17 mouse cellular contexts compared by ENCODE assay signal in the genomic region with DNA sequence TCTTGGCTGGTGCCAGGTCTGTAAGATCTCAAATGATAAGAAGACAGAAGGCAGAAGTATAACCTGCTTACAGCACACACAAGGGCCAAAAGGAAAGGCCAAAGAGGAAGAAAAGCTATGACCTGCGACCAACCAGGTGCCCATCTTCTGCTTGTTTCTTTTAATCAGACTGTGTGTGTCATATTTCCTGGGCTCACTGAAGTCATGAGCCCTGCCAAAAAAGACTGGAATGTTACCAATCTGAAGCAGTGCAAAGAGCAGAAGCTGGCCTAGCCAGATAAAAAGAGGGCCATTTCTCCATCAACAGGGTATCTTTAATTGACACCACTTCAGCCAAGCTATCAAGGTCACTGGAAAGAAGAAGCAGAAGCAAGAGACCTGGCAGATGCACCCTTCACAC. TPM values are rescaled to one million over a fixed set of nuclear protein-coding genes. Genes with fewer than 3 reads are reported as not detected.
DNase-seq lines count a peak whose midpoint lies in the region; ATAC-seq and TF ChIP-seq lines count a peak whose summit lies in the region.
"Had no signal": no experiment of that assay in that cellular context is flagged by ENCODE, and none has a peak within 500 bp of the region (broad histone marks: within the 10 kb centered on the region; RNA-seq: fewer than 3 reads in every experiment).

No protein-coding gene starts in this region.

- TF ChIP-seq CTCF in spleen, adult 2 months (IDR thresholded peaks at IDR 0.05; ENCODE audit: extremely low read depth, insufficient read depth, insufficient read length, insufficient replicate concordance): no peak

- 42% methylated on average over 1 of the region's 1 CpGs for WGBS in spleen, adult 2 months
- WGBS in macrophage (ENCODE audit: missing documents): 89% methylated on average over 1 of the region's 1 CpGs

- H3K36me3 ChIP-seq in spleen, adult 2 months (ENCODE audit: control insufficient read depth, insufficient read depth, low read length): peaks cover 9% of the 10 kb centered on the region
- peaks cover 53% of the 10 kb centered on the region for H3K36me3 ChIP-seq in macrophage (ENCODE audit: inconsistent target)
- H3K36me3 ChIP-seq: embryonic facial prominence, embryonic 12.5 days; heart, embryonic 12.5 days; hindbrain, embryonic 10.5 days; intestine, embryonic 15.5 days had no signal

- H3K27ac ChIP-seq in spleen, adult 2 months (ENCODE audit: insufficient read depth, low read length): 0 out of 2 replicates have a peak overlapping the region, but pooled peaks have one; percentile 13
- peak overlapping the region; percentile 12; the same call in 1 of the 2 replicates for H3K27ac ChIP-seq in macrophage
- H3K27ac ChIP-seq: embryonic facial prominence, embryonic 12.5 days; heart, adult 2 months; hindbrain, embryonic 10.5 days; hindbrain, embryonic 14.5 days; intestine, embryonic 15.5 days had no signal

- no peak overlapping the region for H3K4me3 ChIP-seq in spleen, adult 2 months (ENCODE audit: extremely low read depth, insufficient read depth, insufficient read length)
- H3K4me3 ChIP-seq in macrophage (ENCODE audit: inconsistent target): no peak overlapping the region
- H3K4me3 ChIP-seq: embryonic facial prominence, embryonic 12.5 days; heart, adult 2 months; heart, embryonic 12.5 days; hindbrain, embryonic 10.5 days; intestine, embryonic 15.5 days had no signal

- peak; percentile 40 for DNase-seq in adrenal gland, adult 2 months
- no peak for DNase-seq in adrenal gland, adult 18-20 months (ENCODE audit: low spot score in 2 of 2)
- DNase-seq in cerebellum, adult 18-20 months: peak; percentile 15 to 22
- DNase-seq in spleen, adult 2 months (ENCODE audit: low read depth in 1 of 2, low spot score in 2 of 2): no peak
- no peak for DNase-seq in spleen, adult 12 weeks (ENCODE audit: low spot score)
- DNase-seq in heart, adult 8-10 months (ENCODE audit: low spot score): no peak
- DNase-seq: forebrain, postnatal 0 days; gastrocnemius, postnatal 14 days; heart, adult 2 months; kidney, adult 18-20 months had no signal

- TF ChIP-seq POLR2A in spleen, adult 2 months (IDR thresholded peaks at IDR 0.05; ENCODE audit: low read depth, low read length): no peak

- no peak for ATAC-seq in cerebellum, adult (ENCODE audit: insufficient number of reproducible peaks, low FRiP score, low TSS enrichment)
- ATAC-seq: forebrain, postnatal 0 days; intestine, embryonic 15.5 days had no signal

- H3K27me3 ChIP-seq in spleen, adult 2 months (ENCODE audit: control insufficient read depth, insufficient read depth, low read length): no peaks in the 10 kb centered on the region
- H3K27me3 ChIP-seq: embryonic facial prominence, embryonic 12.5 days; heart, embryonic 12.5 days; intestine, embryonic 15.5 days had no signal

- peaks cover 100% of the 10 kb centered on the region for H3K79me2 ChIP-seq in macrophage (ENCODE audit: inconsistent target)

- H3K4me1 ChIP-seq in spleen, adult 2 months (ENCODE audit: control insufficient read depth, insufficient read depth, insufficient read length): peaks cover 22% of the 10 kb centered on the region
- H3K4me1 ChIP-seq: embryonic facial prominence, embryonic 12.5 days; heart, embryonic 12.5 days had no signal

RNA-seq across cellular contexts. Expression of gene Pik3ap1, which starts 9.8 kb away (rescaled TPM):
- total RNA-seq in adrenal gland, adult 2 months (2021): 10 to 100 TPM in 1 of 2 experiments, 1 to 10 TPM in 1; 6.5 to 37.2 TPM
- polyA plus RNA-seq in adrenal gland, adult 2 months (2012; rRNA removed): 3.6 and 4.5 TPM in 2 replicates
- total RNA-seq in adrenal gland, adult 18-20 months (2021): 10 to 100 TPM; 10.2 to 13.4 TPM
- 40.7 and 45.8 TPM in 2 replicates for polyA plus RNA-seq in spleen, adult 2 months (2012; rRNA removed)
- total RNA-seq in macrophage (2018; cell fraction: chromatin; rRNA removed): 1,000 to 10,000 TPM in 4 of 26 experiments, 100 to 1,000 TPM in 22; 407 to 1,215 (median 770) TPM
- total RNA-seq in macrophage (2018; cell fraction: cytosol; rRNA removed): 1,000 to 10,000 TPM in 2 of 26 experiments, 100 to 1,000 TPM in 24; 359 to 1,029 (median 645) TPM
- 100 to 1,000 TPM; 383 to 992 (median 819) TPM for total RNA-seq in macrophage (2018; cell fraction: nucleus; rRNA removed)
- polyA plus RNA-seq in macrophage (2018): 244 to 547 TPM (median 285 TPM) in 3 replicates
- total RNA-seq in heart, adult 8-10 months (2022): 1 to 10 TPM; 1.1 to 1.7 (median 1.5) TPM

Comparison
In these comparisons a context has a peak if more than half of its experiments do, and no peak if none do; other contexts are left out.
1. DNase-seq: peak in adrenal gland, adult 2 months (single experiment) and cerebellum, adult 18-20 months (2 of 2); none in adrenal gland, adult 18-20 months (0 of 2), spleen, adult 2 months (0 of 2), spleen, adult 12 weeks (single experiment) and heart, adult 8-10 months (single experiment).